Mouse (Mus musculus): ENCODE data around the gene Gm20696.

DNA sequence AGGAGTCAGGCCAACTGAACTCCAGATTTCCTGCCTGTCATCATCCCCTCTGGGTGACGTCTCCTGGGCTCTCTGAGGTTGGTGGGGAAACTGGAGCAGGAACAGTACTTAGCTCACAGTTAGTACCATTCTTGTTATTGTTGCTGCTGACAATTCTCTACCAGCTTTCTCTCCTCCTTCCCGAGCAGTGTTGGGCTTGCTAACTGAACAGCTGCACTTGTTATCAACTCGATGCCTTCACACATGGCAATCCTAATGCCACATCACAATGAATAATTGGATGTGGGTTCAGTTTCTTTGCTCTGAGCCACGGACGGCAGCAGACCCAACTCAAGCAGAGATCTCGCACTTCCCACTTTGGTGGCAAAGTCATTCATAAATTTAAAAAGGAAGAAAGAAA, 89.6 kb downstream of the Gm20696 start:
- no peak for TF ChIP-seq GATA1 (IDR thresholded peaks at IDR 0.05; ENCODE audit: borderline replicate concordance, low read length)
- no peak for TF ChIP-seq FLI1 (IDR thresholded peaks at IDR 0.05; ENCODE audit: low read length)
